Mouse (Mus musculus) layer of hippocampus, adult 18-20 months (tissue): ENCODE data around the gene 1190002N15Rik. TPM values are rescaled to one million over a fixed set of nuclear protein-coding genes. Genes with fewer than 3 reads are reported as not detected.

Experiments
- DNase-seq, 2 experiments: peaks; one replicate each; pipeline ENCODE4 v3.0.0; 2022; ENCODE audit warnings: low spot score in 2 of 2
- total RNA-seq, 2 experiments: library from RNA; stranded (reverse); gene quantifications; 2 replicates each; pipeline ENCODE4 v1.2.3; 2021

1190002N15Rik gene
- total RNA-seq, 2 experiments from 2014 or later, result 18.7 to 23.1 TPM

DNA sequence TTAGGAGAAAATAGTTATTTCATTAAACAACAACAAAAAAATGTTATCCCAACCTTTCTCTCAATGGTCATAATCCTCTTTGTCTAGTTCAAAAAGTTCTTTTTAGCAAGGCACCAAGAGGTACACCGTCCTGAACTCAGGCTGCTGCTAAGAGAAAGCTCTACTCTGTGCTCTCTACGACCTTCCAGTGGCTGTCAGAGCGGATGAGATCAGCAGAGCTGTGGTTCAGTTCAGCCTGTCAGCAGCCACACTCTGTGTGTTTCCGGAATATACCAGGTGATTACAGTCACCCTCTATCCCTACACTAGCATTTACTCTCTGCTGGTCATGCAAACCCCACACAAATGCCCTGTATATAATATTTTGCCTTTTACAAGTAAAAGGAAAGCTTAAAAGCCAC is 4.2 kb downstream of the 1190002N15Rik start:
- no peak for DNase-seq

DNA sequence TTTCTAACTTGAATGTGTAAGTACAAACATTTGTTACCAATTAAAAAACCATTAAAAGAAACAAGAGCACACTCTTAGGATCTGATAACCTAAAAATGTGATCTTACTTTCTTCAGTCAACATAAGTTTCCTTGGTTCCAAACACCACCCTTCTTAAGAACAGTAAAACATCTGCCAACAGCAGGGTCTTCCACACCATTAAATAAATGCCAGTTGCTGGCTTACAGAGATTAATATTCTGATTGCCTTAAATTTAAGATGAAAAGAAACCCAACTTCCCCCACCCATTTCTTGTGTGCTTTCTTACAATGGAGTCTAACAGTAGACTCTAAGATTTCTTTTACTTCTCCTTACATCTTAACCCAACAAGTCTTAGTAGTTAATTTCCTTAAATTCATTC is 7.9 kb downstream of the 1190002N15Rik start:
- DNase-seq, result no peak

DNA sequence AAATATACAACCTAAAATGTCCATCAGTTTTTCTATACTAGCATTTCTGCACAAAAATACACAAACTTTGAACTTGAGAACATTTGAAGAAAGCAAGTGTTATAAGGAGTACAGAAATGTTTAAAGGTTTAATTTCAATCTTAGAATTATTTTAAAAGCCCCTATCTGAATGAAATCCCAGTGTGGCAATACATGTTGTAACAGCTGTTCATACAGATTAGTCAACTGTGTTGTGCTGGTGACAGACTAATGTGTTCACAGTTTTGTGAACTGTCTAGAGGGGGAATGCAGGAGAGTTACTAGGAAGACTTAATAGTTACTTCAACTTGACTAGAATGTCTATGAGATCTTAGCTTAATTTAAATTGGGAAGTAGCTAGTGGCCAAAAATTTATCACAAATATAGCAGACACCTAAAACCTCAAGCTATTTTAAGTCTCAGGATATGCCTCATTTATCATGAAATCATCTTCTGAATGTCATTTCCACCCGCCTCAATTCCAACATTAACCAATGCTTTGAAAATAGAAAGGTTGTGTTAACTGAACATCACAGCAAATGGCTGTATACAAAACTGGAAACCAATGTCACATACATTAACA is 8.6 kb downstream of the 1190002N15Rik start:
- DNase-seq, result no peak

DNA sequence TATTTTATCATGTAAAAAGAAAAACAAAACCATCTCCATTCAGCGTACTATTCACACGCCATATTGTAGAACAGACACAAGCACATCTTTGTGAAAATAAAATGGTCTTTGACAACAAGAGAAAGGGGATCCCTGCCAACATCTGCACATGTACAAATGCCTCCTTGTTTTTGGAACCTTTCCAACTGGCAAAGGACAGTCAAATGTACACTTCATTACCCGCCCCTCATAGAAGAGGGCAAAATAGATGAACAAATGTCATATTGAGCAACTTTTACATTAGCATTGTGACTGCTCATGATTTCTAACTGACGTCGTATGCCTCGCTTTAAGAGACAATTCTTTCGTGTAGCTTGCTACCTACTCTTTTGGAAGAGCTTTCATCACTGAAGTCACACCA is 11.4 kb downstream of the 1190002N15Rik start:
- DNase-seq, result peak in 1 of 2 experiments; percentile 63

DNA sequence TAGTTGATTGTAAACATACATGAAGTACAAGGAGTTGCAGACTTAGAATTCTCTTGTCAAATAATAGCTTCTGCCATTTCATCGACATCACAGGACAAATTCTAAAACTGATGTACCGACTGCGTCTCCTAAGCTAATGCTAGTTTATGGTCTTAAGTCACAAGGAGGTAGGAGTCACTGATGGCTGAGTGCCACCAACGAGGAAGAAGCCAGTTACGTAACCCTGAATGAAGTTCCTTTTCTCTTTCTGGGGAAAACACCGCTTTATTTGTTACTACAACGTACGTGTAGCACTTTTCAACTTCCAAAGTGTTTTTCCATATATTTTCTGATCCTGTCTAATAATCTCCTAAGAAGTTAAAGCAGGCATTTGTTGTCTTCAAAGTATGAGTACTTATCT is 25.6 kb downstream of the 1190002N15Rik start:
- DNase-seq, result no peak

DNA sequence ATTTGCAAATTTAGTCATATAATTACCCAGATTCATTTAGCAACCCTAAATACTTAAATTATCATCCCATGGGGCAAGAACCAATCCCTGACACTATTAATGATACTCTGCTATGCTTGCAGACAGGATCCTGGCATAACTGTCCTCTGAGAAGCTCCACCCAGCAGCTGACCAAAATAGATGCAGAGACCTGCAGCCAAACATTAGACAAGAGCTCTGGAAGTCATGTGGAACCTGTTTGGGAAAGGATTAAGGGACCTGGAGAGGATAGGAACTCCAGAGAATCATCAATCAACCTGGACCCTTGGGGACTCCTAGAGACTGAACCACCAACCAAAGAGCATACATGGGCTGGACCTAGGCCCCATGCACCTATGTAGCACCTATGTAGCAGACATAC is 26.7 kb downstream of the 1190002N15Rik start:
- DNase-seq, result no peak

DNA sequence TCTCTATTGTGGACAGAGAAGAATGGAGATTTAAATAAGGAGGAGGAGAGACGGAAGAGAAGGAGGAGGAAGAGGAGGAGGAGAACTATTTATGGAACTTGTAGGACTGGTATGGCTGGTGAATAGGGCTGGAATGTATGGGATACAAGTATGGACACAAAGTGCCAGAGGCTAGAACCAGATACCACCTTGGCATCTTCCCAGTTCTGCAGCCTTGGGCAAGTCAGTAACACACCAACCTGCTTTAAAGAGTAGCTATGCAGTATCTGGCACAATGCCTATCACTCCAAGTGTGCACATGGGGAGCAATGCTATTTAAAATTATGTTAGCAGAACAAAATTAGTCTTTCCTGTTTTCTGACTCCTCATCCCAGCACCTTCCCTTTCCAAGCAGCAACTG is 30.9 kb downstream of the 1190002N15Rik start:
- no peak for DNase-seq

DNA sequence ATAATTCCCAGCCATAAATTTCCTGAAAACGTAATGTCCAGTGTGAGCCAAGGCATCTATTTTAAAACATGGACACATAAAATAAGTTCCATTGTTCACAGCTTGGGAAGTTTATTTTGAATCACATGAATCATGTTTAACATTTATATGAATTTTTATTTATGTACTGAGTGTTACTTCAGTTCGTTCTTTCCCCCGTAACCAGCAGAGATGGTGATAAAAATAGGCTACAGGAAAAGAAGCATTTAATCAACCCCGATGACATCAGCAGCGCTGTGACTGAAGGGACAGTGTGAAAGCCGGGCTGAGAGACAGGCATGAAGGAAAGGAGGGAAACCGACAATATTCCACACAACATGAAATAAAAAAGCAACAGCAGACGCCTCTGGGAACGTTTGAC is 46.4 kb downstream of the 1190002N15Rik start:
- DNase-seq, result no peak

DNA sequence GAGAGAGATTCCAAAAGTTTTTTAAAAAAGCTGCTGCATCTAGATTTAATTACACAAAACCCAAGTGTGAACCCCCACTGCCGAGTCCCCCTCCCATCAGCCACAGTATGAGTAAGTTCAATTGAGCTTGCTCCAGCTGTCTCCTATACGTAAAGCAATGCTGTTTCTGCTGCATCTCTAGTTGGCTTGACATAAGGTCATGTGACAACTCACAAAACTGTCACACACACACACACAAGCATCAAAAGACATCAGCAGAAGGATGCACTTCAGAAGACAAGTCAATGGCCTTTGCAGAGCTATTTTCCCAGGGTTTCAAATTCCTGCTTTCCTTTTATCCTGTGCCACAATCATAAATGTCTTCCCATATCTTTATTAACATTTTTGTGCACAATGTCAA is 49.9 kb downstream of the 1190002N15Rik start:
- no peak for DNase-seq

DNA sequence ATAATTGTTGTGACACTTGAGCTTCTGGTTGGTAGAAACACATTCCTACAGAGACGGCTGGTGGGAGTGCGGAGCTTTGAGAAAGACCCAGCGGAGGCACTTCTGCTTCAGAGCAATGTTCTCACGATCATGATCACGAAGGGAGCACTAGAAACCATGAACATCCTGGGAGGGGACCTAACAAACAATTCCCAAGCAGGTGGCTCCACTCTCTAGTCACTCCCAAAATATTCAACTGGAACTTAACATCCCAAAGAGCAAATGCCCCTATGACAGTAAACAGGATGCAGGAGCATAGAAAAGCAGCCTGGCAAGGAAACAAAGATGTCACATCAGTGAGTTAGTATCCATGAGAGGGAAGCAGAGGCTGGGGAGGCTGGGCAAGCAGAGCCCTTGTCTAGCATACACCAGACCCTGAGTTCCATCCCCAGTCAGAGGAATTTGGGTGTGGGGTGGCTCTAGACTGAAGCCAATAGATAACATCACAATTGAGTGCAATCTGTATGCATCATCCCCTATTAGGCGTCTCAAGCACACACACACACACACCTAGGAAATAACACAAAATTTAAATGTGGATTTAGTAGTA is 54.5 kb downstream of the 1190002N15Rik start:
- DNase-seq, result no peak

DNA sequence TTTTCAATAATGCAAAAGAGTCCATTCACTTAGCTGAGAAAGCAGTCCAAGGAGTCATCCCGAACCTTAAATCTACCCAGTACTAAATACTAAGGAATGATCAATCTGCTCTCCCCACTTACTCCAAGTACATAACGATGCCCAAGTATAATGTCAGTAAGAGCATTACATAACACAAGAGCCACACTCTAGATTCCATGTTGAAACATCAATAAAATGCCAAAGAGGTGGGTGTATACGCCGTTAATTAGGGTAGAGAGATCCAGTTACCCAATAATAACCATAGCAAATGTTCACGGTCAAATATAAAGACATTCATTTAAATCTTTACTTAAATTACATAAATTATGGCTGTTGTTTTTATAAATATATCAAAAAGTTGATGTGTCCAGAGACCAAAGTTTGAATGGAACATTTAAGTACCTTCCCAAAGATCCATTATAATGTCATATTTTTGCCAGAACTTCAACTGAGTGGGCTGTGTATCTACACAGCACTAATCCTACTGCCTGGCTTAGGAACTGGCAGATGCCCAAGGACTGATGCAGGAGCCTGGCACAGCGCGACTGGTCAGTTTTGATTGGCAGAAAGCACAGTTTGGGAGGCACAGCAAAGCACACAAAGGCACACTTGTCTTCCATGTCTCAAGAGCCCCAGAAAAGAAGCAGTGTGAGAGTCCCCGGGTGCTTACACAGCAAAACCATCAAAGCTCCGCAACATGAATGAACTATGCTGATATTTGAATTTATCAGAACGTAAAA is 55.5 kb downstream of the 1190002N15Rik start:
- DNase-seq, result peak; percentile 64 to 85

DNA sequence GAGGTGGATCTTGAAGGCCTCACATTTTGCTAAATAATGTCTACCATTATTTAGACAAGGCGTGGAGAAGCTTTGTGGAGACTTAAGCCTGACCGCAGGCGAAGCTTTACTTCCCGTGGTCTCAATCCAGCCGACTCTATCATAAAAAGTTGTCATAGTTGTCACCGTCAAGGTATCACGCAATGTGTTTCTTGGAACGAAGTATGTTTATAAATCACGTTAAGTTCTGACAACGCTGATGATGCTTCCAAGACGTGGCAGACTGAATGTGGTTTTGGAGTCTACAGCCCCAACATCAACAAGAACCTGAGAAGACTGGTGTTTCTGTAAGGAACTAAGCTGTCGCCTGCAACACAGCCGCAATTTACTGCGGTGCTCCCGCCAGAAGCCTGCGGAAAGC is 56.8 kb downstream of the 1190002N15Rik start:
- no peak for DNase-seq

DNA sequence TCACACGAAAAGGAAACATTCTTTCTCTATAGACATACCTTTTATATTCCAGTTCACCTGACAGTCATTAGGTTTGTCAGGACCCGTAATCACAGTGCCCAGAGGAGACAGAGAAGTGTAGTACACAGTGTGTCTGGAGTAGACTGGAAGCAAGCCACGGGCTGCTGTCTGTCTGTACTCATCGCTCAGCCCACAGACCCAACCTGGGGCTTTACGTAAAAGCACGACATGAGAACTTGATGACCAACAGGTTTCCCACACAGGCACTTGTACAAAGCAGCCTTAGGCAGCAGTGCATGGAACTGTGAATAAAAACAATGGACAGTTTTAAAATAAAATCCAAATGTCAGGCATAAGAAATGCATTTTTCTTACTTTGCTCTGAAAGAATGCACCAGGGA is 58.5 kb downstream of the 1190002N15Rik start:
- no peak for DNase-seq

DNA sequence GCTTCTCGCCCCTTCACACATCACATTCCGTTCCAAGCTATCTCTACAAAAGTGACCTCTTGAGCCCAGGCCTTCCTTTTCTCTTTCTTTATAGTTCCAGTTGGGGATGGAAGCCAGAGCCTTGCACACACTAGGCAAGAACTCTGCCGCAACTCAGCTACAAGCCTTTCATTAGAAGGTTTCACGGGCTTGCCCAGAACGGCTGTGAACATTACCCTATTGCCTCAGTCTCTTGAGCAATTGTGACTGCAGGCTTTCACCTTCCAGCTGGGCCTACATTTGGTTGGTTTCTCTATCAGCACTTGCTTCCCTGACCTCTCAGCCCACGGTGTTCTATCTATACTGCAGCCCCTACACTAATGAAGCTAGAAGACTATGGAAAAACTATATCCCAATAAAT is 58.9 kb downstream of the 1190002N15Rik start:
- no peak for DNase-seq

DNA sequence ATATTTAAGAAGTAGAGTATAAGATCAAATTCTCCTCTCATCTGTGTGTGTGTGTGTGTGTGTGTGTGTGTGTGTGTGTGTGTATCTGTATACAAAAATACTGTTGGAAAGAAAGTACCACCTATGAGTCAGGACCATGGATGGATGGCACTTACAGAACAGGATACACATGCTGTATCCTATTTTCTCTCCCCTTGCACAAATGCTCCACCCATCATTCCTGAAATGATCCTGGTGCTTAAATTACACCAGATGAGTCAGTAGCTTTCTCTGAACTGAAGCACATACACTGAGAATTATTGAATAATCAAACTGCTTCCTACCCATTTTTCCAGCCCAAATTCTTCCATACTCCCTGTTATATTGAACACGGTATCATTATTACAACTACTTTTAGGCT is 61.9 kb downstream of the 1190002N15Rik start:
- DNase-seq, result no peak

DNA sequence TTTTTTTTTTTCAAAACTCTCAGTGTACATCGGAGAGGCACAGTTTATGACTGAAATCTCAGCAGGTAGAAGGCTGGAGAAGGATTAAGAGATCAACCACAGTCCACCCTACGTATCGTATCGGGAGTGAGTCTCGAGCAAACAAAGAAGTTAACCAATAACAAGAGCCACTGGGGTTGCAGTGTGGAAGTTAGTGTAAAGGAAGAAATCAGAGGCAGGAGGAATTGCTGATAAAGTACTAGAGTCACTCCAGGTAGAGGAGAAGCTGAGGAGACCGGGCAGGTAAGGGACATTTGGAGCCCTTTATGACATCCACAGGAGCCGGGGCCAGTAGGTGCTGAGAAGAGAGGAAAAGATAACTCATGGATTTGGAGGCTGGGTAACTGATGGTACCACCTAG is 64.0 kb downstream of the 1190002N15Rik start:
- no peak for DNase-seq

DNA sequence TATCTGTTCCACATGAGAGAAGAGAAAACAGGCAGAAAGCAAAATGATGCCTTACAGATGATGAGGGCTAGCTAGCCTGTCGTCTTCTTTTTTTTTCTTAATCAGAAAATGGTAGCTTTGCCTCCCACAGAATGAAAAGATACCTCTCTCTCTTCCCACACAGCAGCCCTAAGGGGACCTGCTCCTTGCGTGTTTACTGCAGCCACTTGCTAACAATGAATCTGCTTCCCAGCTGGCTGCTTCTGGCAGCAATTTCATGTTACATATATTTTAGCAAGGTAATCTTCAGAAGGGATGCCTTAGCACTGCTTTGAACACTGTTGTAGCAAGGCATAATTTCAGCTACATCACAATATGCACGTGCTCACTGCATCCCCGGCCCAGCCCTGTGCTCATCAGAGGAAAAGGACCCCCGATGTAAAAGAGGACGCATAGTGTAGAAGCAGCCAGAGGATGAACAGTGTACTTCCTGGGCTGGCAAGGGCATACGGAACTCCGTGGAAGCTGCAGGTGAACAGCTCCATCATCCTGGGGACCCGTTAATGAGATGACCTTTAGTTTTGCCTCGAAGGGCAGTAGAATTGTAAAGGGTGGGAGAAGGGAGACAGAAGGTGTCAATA is 64.8 kb downstream of the 1190002N15Rik start:
- no peak for DNase-seq

DNA sequence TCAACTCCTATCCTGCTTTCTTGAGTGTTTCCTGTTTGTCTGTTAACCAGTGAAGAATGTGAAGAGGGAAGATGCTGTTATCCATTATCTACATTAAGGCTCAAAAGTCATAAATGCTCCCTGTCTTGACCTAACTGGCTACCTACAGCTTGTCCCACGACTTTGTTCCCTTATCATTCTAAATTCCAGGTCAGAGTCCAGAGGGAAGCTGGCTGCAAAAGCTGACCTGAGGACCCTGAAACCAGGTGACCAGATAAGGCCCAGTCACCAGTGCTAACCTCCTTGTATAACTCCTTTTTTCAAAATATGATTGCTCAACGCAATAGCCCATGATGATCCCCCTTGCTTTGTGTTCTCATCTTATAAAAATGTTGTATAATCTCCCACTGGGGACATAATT is 66.4 kb downstream of the 1190002N15Rik start:
- DNase-seq, result no peak
